Mouse (Mus musculus): ENCODE measurements around the gene Cnih1.

DNA sequence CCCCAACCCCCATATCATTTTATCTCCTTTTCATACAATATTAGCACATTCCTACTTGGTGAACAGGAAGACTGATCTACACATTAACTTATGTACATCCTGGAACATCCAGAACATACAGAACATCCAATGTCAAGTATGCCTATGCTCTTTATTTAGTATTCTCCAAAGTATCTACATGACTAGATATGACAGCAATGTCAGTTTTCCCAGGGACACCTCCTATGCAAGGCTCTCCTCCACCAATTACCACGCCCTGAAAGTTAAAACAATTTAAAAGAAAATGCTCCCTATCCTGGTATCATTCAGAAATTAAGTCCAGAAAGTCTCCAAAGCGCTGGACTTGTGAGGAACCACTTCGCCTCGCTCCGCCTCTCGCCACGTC, 28.2 kb downstream of the Cnih1 start:
- no peak for TF ChIP-seq MAX (IDR thresholded peaks at IDR 0.05; ENCODE audit: low read depth)
- no peak for TF ChIP-seq CEBPB (IDR thresholded peaks at IDR 0.05; ENCODE audit: insufficient read depth, poor library complexity, severe bottlenecking)
- no peak for TF ChIP-seq POLR2A (IDR thresholded peaks at IDR 0.05; ENCODE audit: insufficient read length, low read depth)
- no peak for TF ChIP-seq TCF12 (IDR thresholded peaks at IDR 0.05; ENCODE audit: insufficient read depth, poor library complexity, severe bottlenecking)
- no peak for TF ChIP-seq REST (IDR thresholded peaks at IDR 0.05; ENCODE audit: insufficient read depth, insufficient read length)
- TF ChIP-seq USF1 (IDR thresholded peaks at IDR 0.05; ENCODE audit: low read depth): no peak
- no peak for TF ChIP-seq E2F4 (IDR thresholded peaks at IDR 0.05; ENCODE audit: insufficient read depth)
- TF ChIP-seq TCF3 (IDR thresholded peaks at IDR 0.05; ENCODE audit: insufficient read length, low read depth): no peak
- TF ChIP-seq POLR2AphosphoS2 (IDR thresholded peaks at IDR 0.05; ENCODE audit: insufficient read length, low read depth): no peak
- TF ChIP-seq MYOD1 (IDR thresholded peaks at IDR 0.05; ENCODE audit: control insufficient read depth in 1 of 3, insufficient read length in 2 of 3, low read depth in 2 of 3): no peak
- no peak for TF ChIP-seq SRF (IDR thresholded peaks at IDR 0.05; ENCODE audit: control insufficient read depth, insufficient read length, low read depth)
- TF ChIP-seq MYOG (IDR thresholded peaks at IDR 0.05; ENCODE audit: control insufficient read depth in 1 of 3, insufficient read depth in 1 of 3, insufficient read length in 2 of 3, low read depth in 2 of 3): no peak
